Mouse (Mus musculus): ENCODE measurements around the gene Tpcn2.

GRCm38 (mm10) chr7:145173116-145173515 lies 110.7 kb downstream of the Tpcn2 start:
- TF ChIP-seq CTCF (IDR thresholded peaks at IDR 0.05; ENCODE audit: low read depth) (peak; percentile 11; the same call in 1 of the 2 replicates), EP300 (optimal IDR thresholded peaks at IDR 0.05) (no peak)

Measured in stomach, postnatal 0 days (tissue).